Mouse (Mus musculus): ENCODE data around the gene A630023A22Rik. TPM values are rescaled to one million over a fixed set of nuclear protein-coding genes. Genes with fewer than 3 reads are reported as not detected.

Gene A630023A22Rik
- polyA plus RNA-seq, 1 experiment, result 14.8 TPM

DNA sequence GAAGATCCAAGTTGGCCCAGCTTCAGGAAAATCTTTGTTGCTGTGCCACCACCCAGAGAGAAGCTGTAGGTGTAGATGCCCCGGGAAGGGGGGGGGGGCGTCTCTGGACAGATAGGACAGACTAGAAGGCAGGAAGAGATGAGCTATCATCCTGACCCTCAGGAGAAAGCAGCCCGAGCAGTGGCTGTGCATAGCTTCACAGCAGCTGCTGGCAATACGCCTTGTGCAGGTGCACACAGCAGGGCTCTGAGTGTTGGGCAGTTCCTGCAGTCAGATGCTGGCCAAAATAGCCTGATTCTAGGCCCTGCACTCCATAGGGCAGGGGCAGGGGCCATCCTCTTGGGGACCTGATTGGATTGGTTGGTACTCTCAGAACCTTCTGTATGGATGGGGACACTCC is 15.7 kb downstream of the A630023A22Rik start:
- Histone ChIP-seq H3K27ac (ENCODE audit: control insufficient read depth, insufficient read depth, low read depth, low read length) (no peak overlapping the region), H3K27me3 (ENCODE audit: control insufficient read depth, insufficient read depth, low read length) (no peaks in the 10 kb centered on the region), H3K4me3 (ENCODE audit: control insufficient read depth, low read depth, low read length) (no peak overlapping the region), H3K4me1 (ENCODE audit: control insufficient read depth, insufficient read depth, low read length) (no peaks in the 10 kb centered on the region), H3K36me3 (ENCODE audit: control insufficient read depth, insufficient read depth, low read length) (no peaks in the 10 kb centered on the region)
- TF ChIP-seq POLR2A (IDR thresholded peaks at IDR 0.05; ENCODE audit: control insufficient read depth, low read depth, low read length), result no peak
- no peak for TF ChIP-seq CTCF (IDR thresholded peaks at IDR 0.05; ENCODE audit: control insufficient read depth, insufficient read depth, insufficient replicate concordance, low read depth, low read length)

DNA sequence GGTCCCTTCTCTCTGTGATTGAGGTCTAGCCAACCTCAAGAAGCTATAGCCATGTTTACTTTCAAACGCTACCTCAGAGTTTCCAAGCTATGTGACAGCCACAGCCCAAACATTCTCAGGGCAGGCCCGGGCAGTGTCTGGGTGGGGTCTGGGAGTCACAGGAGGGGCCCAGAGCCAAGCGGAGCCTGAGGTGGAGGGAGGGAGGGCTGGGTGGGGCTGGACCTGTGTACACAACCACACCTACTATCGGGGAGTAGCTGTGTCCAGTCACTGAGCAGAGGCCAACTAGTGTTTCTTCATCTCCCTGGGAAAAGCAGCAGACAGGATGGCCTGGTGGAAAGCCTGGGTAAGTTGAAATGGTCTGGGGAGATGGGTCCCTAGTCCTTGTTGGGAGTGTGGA is 16.8 kb downstream of the A630023A22Rik start, which contains the start of gene Anxa8:
Anxa8 (plus strand) TSS at position 251 of the 400 bp plus-strand sequence.
- no peaks in the 10 kb centered on the region for H3K4me1 ChIP-seq (ENCODE audit: control insufficient read depth, insufficient read depth, low read length)
- H3K27me3 ChIP-seq (ENCODE audit: control insufficient read depth, insufficient read depth, low read length), result no peaks in the 10 kb centered on the region
- no peak within 1 kb of the TSS for H3K4me3 ChIP-seq (ENCODE audit: control insufficient read depth, low read depth, low read length)
- TF ChIP-seq CTCF (IDR thresholded peaks at IDR 0.05; ENCODE audit: control insufficient read depth, insufficient read depth, insufficient replicate concordance, low read depth, low read length) (no peak), POLR2A (IDR thresholded peaks at IDR 0.05; ENCODE audit: control insufficient read depth, low read depth, low read length) (no peak)
- no peaks in the 10 kb centered on the region for H3K36me3 ChIP-seq (ENCODE audit: control insufficient read depth, insufficient read depth, low read length)
- H3K27ac ChIP-seq (ENCODE audit: control insufficient read depth, insufficient read depth, low read depth, low read length), result no peak within 1 kb of the TSS

- H3K4me3 ChIP-seq (ENCODE audit: control insufficient read depth, low read depth, low read length), result no peak overlapping the region
- H3K36me3 ChIP-seq (ENCODE audit: control insufficient read depth, insufficient read depth, low read length), result no peaks in the 10 kb centered on the region
- no peak overlapping the region for H3K27ac ChIP-seq (ENCODE audit: control insufficient read depth, insufficient read depth, low read depth, low read length)
- no peaks in the 10 kb centered on the region for H3K4me1 ChIP-seq (ENCODE audit: control insufficient read depth, insufficient read depth, low read length)
- no peaks in the 10 kb centered on the region for H3K27me3 ChIP-seq (ENCODE audit: control insufficient read depth, insufficient read depth, low read length)
- TF ChIP-seq POLR2A (IDR thresholded peaks at IDR 0.05; ENCODE audit: control insufficient read depth, low read depth, low read length) (no peak), CTCF (IDR thresholded peaks at IDR 0.05; ENCODE audit: control insufficient read depth, insufficient read depth, insufficient replicate concordance, low read depth, low read length) (peak; percentile 74; the same call in 1 of the 2 replicates)
Measured at GRCm38 (mm10) chr14:34080321-34080997, 22.1 kb downstream of the A630023A22Rik start.

DNA sequence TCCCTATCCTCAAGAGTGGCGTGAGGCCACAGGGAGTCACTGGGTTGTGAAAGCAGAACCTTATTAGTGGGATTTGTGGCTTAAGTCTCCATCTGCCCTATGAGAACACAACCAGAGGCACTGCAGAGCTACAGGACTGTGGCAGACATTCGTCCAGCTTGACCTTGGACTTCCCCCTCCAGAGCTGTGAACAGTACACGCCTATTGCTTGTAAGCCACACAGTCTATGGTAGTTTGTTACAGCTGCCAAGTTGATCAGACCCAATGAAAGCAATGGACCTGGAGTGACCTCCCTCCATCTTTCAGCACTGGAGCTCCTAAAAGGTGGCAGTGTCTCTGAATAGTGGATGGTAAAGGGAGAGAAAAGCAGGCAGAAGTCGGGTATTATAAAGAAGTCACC is 24.3 kb downstream of the A630023A22Rik start:
- H3K4me1 ChIP-seq (ENCODE audit: control insufficient read depth, insufficient read depth, low read length), result no peaks in the 10 kb centered on the region
- TF ChIP-seq CTCF (IDR thresholded peaks at IDR 0.05; ENCODE audit: control insufficient read depth, insufficient read depth, insufficient replicate concordance, low read depth, low read length) (no peak), POLR2A (IDR thresholded peaks at IDR 0.05; ENCODE audit: control insufficient read depth, low read depth, low read length) (no peak)

DNA sequence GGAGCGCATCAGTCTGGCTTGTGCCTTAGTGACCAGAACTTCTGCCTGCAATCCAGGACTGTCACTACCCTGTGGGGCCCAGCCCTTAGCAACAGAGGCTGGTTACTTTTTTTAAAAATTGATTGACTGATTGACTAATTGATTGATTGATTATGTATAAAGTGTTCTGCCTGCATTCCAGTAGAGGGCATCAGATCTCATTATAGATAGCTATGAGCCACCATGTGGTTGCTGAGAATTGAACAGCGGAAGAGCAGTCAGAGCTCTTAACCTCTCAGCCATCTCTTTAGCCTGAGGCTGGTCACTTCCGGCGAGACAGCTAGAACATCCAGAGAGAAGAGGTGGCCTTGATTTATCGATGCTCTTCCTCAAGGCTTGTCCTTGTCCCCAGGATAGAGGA is 25.3 kb downstream of the A630023A22Rik start:
- H3K4me1 ChIP-seq (ENCODE audit: control insufficient read depth, insufficient read depth, low read length), result no peaks in the 10 kb centered on the region
- no peak overlapping the region for H3K4me3 ChIP-seq (ENCODE audit: control insufficient read depth, low read depth, low read length)
- no peaks in the 10 kb centered on the region for H3K36me3 ChIP-seq (ENCODE audit: control insufficient read depth, insufficient read depth, low read length)
- TF ChIP-seq POLR2A (IDR thresholded peaks at IDR 0.05; ENCODE audit: control insufficient read depth, low read depth, low read length), result no peak
- H3K27ac ChIP-seq (ENCODE audit: control insufficient read depth, insufficient read depth, low read depth, low read length), result no peak overlapping the region
- H3K27me3 ChIP-seq (ENCODE audit: control insufficient read depth, insufficient read depth, low read length), result no peaks in the 10 kb centered on the region

More for the DNA sequence above, 24.3 kb downstream of the A630023A22Rik start:
- no peak overlapping the region for H3K4me3 ChIP-seq (ENCODE audit: control insufficient read depth, low read depth, low read length)
- H3K27me3 ChIP-seq (ENCODE audit: control insufficient read depth, insufficient read depth, low read length), result no peaks in the 10 kb centered on the region
- H3K36me3 ChIP-seq (ENCODE audit: control insufficient read depth, insufficient read depth, low read length), result no peaks in the 10 kb centered on the region
- no peak overlapping the region for H3K27ac ChIP-seq (ENCODE audit: control insufficient read depth, insufficient read depth, low read depth, low read length)

GRCm38 (mm10) chr14:34075346-34075745 is 27.2 kb downstream of the A630023A22Rik start:
- Histone ChIP-seq H3K27ac (ENCODE audit: control insufficient read depth, insufficient read depth, low read depth, low read length) (no peak overlapping the region), H3K4me1 (ENCODE audit: control insufficient read depth, insufficient read depth, low read length) (no peaks in the 10 kb centered on the region), H3K4me3 (ENCODE audit: control insufficient read depth, low read depth, low read length) (no peak overlapping the region), H3K36me3 (ENCODE audit: control insufficient read depth, insufficient read depth, low read length) (no peaks in the 10 kb centered on the region), H3K27me3 (ENCODE audit: control insufficient read depth, insufficient read depth, low read length) (no peaks in the 10 kb centered on the region)
- TF ChIP-seq POLR2A (IDR thresholded peaks at IDR 0.05; ENCODE audit: control insufficient read depth, low read depth, low read length) (no peak), CTCF (IDR thresholded peaks at IDR 0.05; ENCODE audit: control insufficient read depth, insufficient read depth, insufficient replicate concordance, low read depth, low read length) (no peak)

- Histone ChIP-seq H3K27me3 (ENCODE audit: control insufficient read depth, insufficient read depth, low read length) (no peaks in the 10 kb centered on the region), H3K36me3 (ENCODE audit: control insufficient read depth, insufficient read depth, low read length) (no peaks in the 10 kb centered on the region), H3K4me1 (ENCODE audit: control insufficient read depth, insufficient read depth, low read length) (no peaks in the 10 kb centered on the region), H3K27ac (ENCODE audit: control insufficient read depth, insufficient read depth, low read depth, low read length) (no peak overlapping the region), H3K4me3 (ENCODE audit: control insufficient read depth, low read depth, low read length) (no peak overlapping the region)
- TF ChIP-seq CTCF (IDR thresholded peaks at IDR 0.05; ENCODE audit: control insufficient read depth, insufficient read depth, insufficient replicate concordance, low read depth, low read length) (no peak), POLR2A (IDR thresholded peaks at IDR 0.05; ENCODE audit: control insufficient read depth, low read depth, low read length) (no peak)
Measured at GRCm38 (mm10) chr14:34071665-34072064, 30.9 kb downstream of the A630023A22Rik start.
